Mouse (Mus musculus) embryonic facial prominence, embryonic 13.5 days (tissue): Measurements from ENCODE around the gene Ddx31. TPM values are rescaled to one million over a fixed set of nuclear protein-coding genes. Genes with fewer than 3 reads are reported as not detected.

Experiments
- ATAC-seq: fragments of 200-750 bp; cut with Nextera tagmentation; 2 replicates; pipeline ENCODE4 v1.8.0; 2017; ENCODE audit warnings: low read depth; ENCODE audit not compliant: insufficient number of reproducible peaks, insufficient read depth, low FRiP score, low TSS enrichment
- H3K27ac ChIP-seq: fragments of 300-500 bp; sonication (generic); 2 replicates; pipeline ENCODE4 v1.5.1; 2015; ENCODE audit warnings: moderate library complexity, mild to moderate bottlenecking, inconsistent platforms
- H3K27me3 ChIP-seq: fragments of 300-500 bp; sonication (generic); 2 replicates; pipeline ENCODE4 v1.6.1; 2015; ENCODE audit warnings: mild to moderate bottlenecking, inconsistent platforms
- H3K36me3 ChIP-seq: fragments of 300-500 bp; sonication (generic); 2 replicates; pipeline ENCODE4 v1.6.1; 2015; ENCODE audit warnings: mild to moderate bottlenecking, inconsistent platforms
- H3K4me1 ChIP-seq: fragments of 300-500 bp; sonication (generic); 2 replicates; pipeline ENCODE4 v1.6.1; 2015; ENCODE audit warnings: inconsistent platforms
- H3K4me2 ChIP-seq: fragments of 300-500 bp; sonication (generic); 2 replicates; pipeline ENCODE4 v1.6.1; 2015; ENCODE audit warnings: moderate library complexity, mild to moderate bottlenecking, inconsistent platforms
- H3K4me3 ChIP-seq: fragments of 300-500 bp; sonication (generic); 2 replicates; pipeline ENCODE4 v1.5.1; 2015; ENCODE audit warnings: mild to moderate bottlenecking, inconsistent platforms
- H3K9ac ChIP-seq: fragments of 300-500 bp; sonication (generic); 2 replicates; pipeline ENCODE4 v1.6.1; 2015; ENCODE audit warnings: mild to moderate bottlenecking, inconsistent platforms
- H3K9me3 ChIP-seq: fragments of 300-500 bp; sonication (generic); 2 replicates; pipeline ENCODE4 v1.6.1; 2016; ENCODE audit warnings: inconsistent platforms
- WGBS: fragments of 180-500 bp; shearing (Covaris S2); methylation state at CpG from one replicate; pipeline ENCODE4 v1.1.7; 2015; ENCODE audit warnings: mixed read lengths; 5-methylcytosine and 5-hydroxymethylcytosine counted together
- polyA plus RNA-seq: library from polyadenylated mRNA; unstranded; fragments of >200 nt; fragmentation: Nextera tagmentation; extraction: Ambion mirVana; gene quantifications from 2 replicates; pipeline ENCODE4 v1.2.1, GENCODE M21; 2015

Ddx31 gene
- polyA plus RNA-seq, 1 experiment from 2014 or later = 16.5 TPM

- 72% methylated on average over 3 of the region's 3 CpGs for WGBS
- H3K36me3 ChIP-seq = no peaks in the 10 kb centered on the region
- no peak overlapping the region for H3K27ac ChIP-seq
- no peaks in the 10 kb centered on the region for H3K9me3 ChIP-seq
- H3K4me1 ChIP-seq = no peaks in the 10 kb centered on the region
- no peak overlapping the region for H3K4me3 ChIP-seq
- H3K4me2 ChIP-seq = no peak overlapping the region
- H3K27me3 ChIP-seq = peaks cover 13% of the 10 kb centered on the region; the same call in 1 of the 2 replicates
- H3K9ac ChIP-seq = no peak overlapping the region
- no peak for ATAC-seq
These were observed 106.1 kb downstream of the Ddx31 start for GRCm38 (mm10) chr2:28946312-28946711.

- Histone ChIP-seq H3K4me2 (no peak overlapping the region), H3K9me3 (no peaks in the 10 kb centered on the region), H3K4me1 (no peaks in the 10 kb centered on the region), H3K9ac (no peak overlapping the region), H3K4me3 (no peak overlapping the region), H3K27ac (no peak overlapping the region), H3K36me3 (no peaks in the 10 kb centered on the region), H3K27me3 (peaks cover under 1% of the 10 kb centered on the region; the same call in 1 of the 2 replicates)
- no peak for ATAC-seq
- WGBS = 38% methylated on average over 8 of the region's 8 CpGs
These were observed 112.8 kb downstream of the Ddx31 start for GRCm38 (mm10) chr2:28952981-28953380.

DNA sequence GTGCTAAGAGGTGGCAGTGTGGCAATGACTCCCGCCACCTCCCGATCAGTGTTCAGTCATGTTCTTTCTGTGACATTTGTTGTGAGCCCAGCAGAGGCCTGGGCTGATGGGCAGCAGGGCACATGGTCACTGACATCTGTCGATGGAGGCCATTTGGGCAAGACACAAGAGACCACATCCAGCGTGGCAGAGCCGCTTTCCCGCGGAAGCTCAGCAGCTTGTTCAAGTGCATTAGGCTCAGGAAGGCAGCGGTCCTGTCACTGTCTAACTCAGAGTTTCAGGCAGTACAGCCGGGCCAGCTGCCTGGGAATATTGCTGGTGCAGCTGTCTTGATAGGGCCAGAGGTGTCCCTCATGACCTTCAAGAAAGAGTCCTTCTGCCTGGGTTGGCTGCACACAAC, 114.4 kb downstream of the Ddx31 start:
- no peak overlapping the region for H3K9ac ChIP-seq
- no peak overlapping the region for H3K4me2 ChIP-seq
- no peak for ATAC-seq
- no peaks in the 10 kb centered on the region for H3K36me3 ChIP-seq
- no peaks in the 10 kb centered on the region for H3K4me1 ChIP-seq
- no peak overlapping the region for H3K4me3 ChIP-seq
- H3K9me3 ChIP-seq = no peaks in the 10 kb centered on the region
- 85% methylated on average over 9 of the region's 9 CpGs for WGBS
- no peaks in the 10 kb centered on the region for H3K27me3 ChIP-seq
- no peak overlapping the region for H3K27ac ChIP-seq

Other genes with a start within 250 kb of the Ddx31 start
- 0.77 and 0.84 TPM in 2 replicates for gene Gfi1b, start 218.4 kb upstream of the Ddx31 start, polyA plus RNA-seq
- gene Tsc1, start 199.2 kb upstream of the Ddx31 start, polyA plus RNA-seq = 23.7 and 23.9 TPM in 2 replicates
- 0.89 and 1.1 TPM in 2 replicates for gene Spaca9, start 140.7 kb upstream of the Ddx31 start, polyA plus RNA-seq
- gene Ak8, start 140.2 kb upstream of the Ddx31 start, polyA plus RNA-seq = 0.77 and 0.90 TPM in 2 replicates
- gene Gtf3c4, start within 50 bp of the Ddx31 start, polyA plus RNA-seq = 17.2 and 18.2 TPM in 2 replicates
- 0.14 TPM in 1 of 2 replicates, not detected in the other for gene Barhl1, start 76.3 kb downstream of the Ddx31 start, polyA plus RNA-seq
- 0.39 and 0.54 TPM in 2 replicates for gene Cfap77, start 214.7 kb downstream of the Ddx31 start, polyA plus RNA-seq
- 11.3 and 11.5 TPM in 2 replicates for gene Ttf1, start 219.9 kb downstream of the Ddx31 start, polyA plus RNA-seq